Mouse (Mus musculus): ENCODE measurements around the gene Riox1. TPM values are rescaled to one million over a fixed set of nuclear protein-coding genes. Genes with fewer than 3 reads are reported as not detected.
A peak's percentile ranks its signal among the peaks of the same experiment; 100 is the strongest.
"Not testable (repeated sequence)": the region's sequence is repeated elsewhere in the genome, so short reads cannot be mapped to it uniquely, and the experiment has no call there.

The Riox1 gene
- polyA plus RNA-seq, 1 experiment from 2014 or later: 15.0 TPM

DNA sequence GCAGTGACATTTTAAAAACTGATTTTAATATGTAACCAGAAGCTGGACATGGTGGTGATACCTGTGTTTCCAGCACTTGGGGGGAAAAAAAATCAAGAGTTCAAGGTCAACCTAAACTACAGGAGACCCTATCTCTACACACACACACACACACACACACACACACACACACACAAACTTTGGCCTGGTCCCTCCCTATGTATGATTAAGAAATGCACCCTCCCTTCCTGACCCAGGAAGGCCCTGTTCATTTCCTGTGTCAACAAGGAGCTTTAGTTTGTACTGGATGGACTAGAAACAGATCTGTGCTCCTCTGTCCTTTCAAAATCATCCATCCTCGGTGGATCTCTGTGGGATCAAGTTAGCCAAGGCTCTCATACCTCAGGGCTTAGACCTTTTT, 11.8 kb upstream of the Riox1 start:
- not testable (repeated sequence) for H3K27ac ChIP-seq (replicated peaks; ENCODE audit: low read depth, low read length); H3K4me3 ChIP-seq (ENCODE audit: low read depth, low read length); H3K27me3 ChIP-seq (ENCODE audit: control insufficient read depth, insufficient read depth, low read length); ATAC-seq (replicated peaks; ENCODE audit: insufficient number of reproducible peaks, low FRiP score, low TSS enrichment, low read depth); H3K36me3 ChIP-seq (replicated peaks; ENCODE audit: control insufficient read depth, insufficient read depth, low read depth, low read length); H3K4me2 ChIP-seq (ENCODE audit: low read depth, low read length); H3K4me1 ChIP-seq (ENCODE audit: control insufficient read depth, insufficient read depth, low read length); H3K9me3 ChIP-seq (replicated peaks; ENCODE audit: control insufficient read depth, low read length); DNase-seq (ENCODE audit: low spot score); H3K9ac ChIP-seq (replicated peaks; ENCODE audit: low read length)
- WGBS: 29% methylated on average over 1 of the region's 1 CpGs

- no peaks in the 10 kb centered on the region for H3K9me3 ChIP-seq (replicated peaks; ENCODE audit: control insufficient read depth, low read length)
- DNase-seq (ENCODE audit: low spot score): no peak
- H3K27me3 ChIP-seq (ENCODE audit: control insufficient read depth, insufficient read depth, low read length): no peaks in the 10 kb centered on the region
- H3K4me2 ChIP-seq (ENCODE audit: low read depth, low read length): no peak overlapping the region
- H3K4me3 ChIP-seq (ENCODE audit: low read depth, low read length): no peak overlapping the region
- H3K27ac ChIP-seq (replicated peaks; ENCODE audit: low read depth, low read length): no peak overlapping the region
- no peaks in the 10 kb centered on the region for H3K36me3 ChIP-seq (replicated peaks; ENCODE audit: control insufficient read depth, insufficient read depth, low read depth, low read length)
- no peak overlapping the region for H3K9ac ChIP-seq (replicated peaks; ENCODE audit: low read length)
- H3K4me1 ChIP-seq (ENCODE audit: control insufficient read depth, insufficient read depth, low read length): no peaks in the 10 kb centered on the region
- ATAC-seq (replicated peaks; ENCODE audit: insufficient number of reproducible peaks, low FRiP score, low TSS enrichment, low read depth): no peak
- WGBS: 74% methylated on average over 2 of the region's 2 CpGs
These were observed 11.1 kb upstream of the Riox1 start for GRCm38 (mm10) chr12:83939332-83939731.

GRCm38 (mm10) chr12:83940031-83940430, 10.4 kb upstream of the Riox1 start:
- Histone ChIP-seq H3K4me1 (ENCODE audit: control insufficient read depth, insufficient read depth, low read length) (no peaks in the 10 kb centered on the region), H3K4me3 (ENCODE audit: low read depth, low read length) (no peak overlapping the region), H3K4me2 (ENCODE audit: low read depth, low read length) (no peak overlapping the region), H3K27ac (replicated peaks; ENCODE audit: low read depth, low read length) (no peak overlapping the region), H3K9me3 (replicated peaks; ENCODE audit: control insufficient read depth, low read length) (no peaks in the 10 kb centered on the region), H3K9ac (replicated peaks; ENCODE audit: low read length) (no peak overlapping the region), H3K27me3 (ENCODE audit: control insufficient read depth, insufficient read depth, low read length) (no peaks in the 10 kb centered on the region), H3K36me3 (replicated peaks; ENCODE audit: control insufficient read depth, insufficient read depth, low read depth, low read length) (no peaks in the 10 kb centered on the region)
- no peak for DNase-seq (ENCODE audit: low spot score)
- no peak for ATAC-seq (replicated peaks; ENCODE audit: insufficient number of reproducible peaks, low FRiP score, low TSS enrichment, low read depth)
- 54% methylated on average over 4 of the region's 4 CpGs for WGBS

DNA sequence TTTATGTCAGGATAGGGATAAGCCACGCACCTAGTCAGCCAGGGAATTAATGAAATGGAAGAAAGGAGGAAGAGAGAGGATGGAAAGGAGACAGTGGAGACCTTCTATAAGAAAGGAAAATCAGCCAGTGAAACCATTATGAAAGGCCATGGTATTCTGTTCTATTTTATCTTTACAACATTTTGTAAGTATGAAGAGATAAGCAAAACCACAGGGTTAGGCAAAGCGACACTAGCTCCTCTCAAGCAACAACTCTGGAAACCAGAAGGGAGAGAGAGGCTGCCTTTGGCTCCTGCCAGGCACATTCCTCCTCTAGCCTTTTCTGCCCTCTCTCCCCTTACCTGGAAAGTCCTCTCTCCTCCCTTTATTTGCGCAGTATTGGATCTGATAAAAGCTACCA, 8.5 kb upstream of the Riox1 start:
- no peaks in the 10 kb centered on the region for H3K4me1 ChIP-seq (ENCODE audit: control insufficient read depth, insufficient read depth, low read length)
- DNase-seq (ENCODE audit: low spot score): no peak
- no peaks in the 10 kb centered on the region for H3K9me3 ChIP-seq (replicated peaks; ENCODE audit: control insufficient read depth, low read length)
- H3K27ac ChIP-seq (replicated peaks; ENCODE audit: low read depth, low read length): no peak overlapping the region
- 76% methylated on average over 3 of the region's 3 CpGs for WGBS
- H3K9ac ChIP-seq (replicated peaks; ENCODE audit: low read length): no peak overlapping the region
- H3K4me2 ChIP-seq (ENCODE audit: low read depth, low read length): no peak overlapping the region
- no peak overlapping the region for H3K4me3 ChIP-seq (ENCODE audit: low read depth, low read length)
- H3K36me3 ChIP-seq (replicated peaks; ENCODE audit: control insufficient read depth, insufficient read depth, low read depth, low read length): no peaks in the 10 kb centered on the region
- no peaks in the 10 kb centered on the region for H3K27me3 ChIP-seq (ENCODE audit: control insufficient read depth, insufficient read depth, low read length)
- no peak for ATAC-seq (replicated peaks; ENCODE audit: insufficient number of reproducible peaks, low FRiP score, low TSS enrichment, low read depth)

DNA sequence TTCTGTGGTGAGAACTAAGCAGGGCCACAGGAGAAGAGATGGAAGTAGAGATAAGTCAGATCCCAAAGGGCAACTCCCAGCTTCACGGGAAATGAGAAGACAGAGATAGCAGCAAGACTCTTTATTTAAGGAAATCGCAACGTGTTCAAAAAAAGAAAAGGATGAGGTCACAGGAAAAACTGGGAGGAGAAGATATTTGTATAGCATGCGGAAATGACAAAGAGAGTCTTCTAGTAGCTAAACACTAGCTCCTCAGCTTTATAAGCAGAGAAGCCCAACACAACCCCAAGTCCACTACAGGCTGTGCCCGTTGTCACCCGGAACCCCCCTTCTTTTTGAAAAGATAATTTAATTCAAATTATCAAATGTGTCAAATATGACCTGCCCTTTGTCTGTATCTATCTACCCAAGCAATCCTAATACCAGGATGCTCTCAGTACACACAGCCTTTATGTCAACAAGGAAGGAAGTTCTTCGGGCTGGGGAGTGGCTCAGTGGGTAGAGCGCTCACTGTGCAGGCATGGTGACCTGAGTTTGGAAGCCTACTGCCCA, 3.1 kb upstream of the Riox1 start:
- H3K36me3 ChIP-seq (replicated peaks; ENCODE audit: control insufficient read depth, insufficient read depth, low read depth, low read length): no peaks in the 10 kb centered on the region
- no peak for DNase-seq (ENCODE audit: low spot score)
- no peak overlapping the region for H3K4me3 ChIP-seq (ENCODE audit: low read depth, low read length)
- no peaks in the 10 kb centered on the region for H3K27me3 ChIP-seq (ENCODE audit: control insufficient read depth, insufficient read depth, low read length)
- WGBS: 87% methylated on average over 8 of the region's 8 CpGs
- H3K27ac ChIP-seq (replicated peaks; ENCODE audit: low read depth, low read length): no peak overlapping the region
- no peak overlapping the region for H3K9ac ChIP-seq (replicated peaks; ENCODE audit: low read length)
- no peak overlapping the region for H3K4me2 ChIP-seq (ENCODE audit: low read depth, low read length)
- H3K9me3 ChIP-seq (replicated peaks; ENCODE audit: control insufficient read depth, low read length): no peaks in the 10 kb centered on the region
- ATAC-seq (replicated peaks; ENCODE audit: insufficient number of reproducible peaks, low FRiP score, low TSS enrichment, low read depth): no peak
- no peaks in the 10 kb centered on the region; the same call in 1 of the 2 replicates for H3K4me1 ChIP-seq (ENCODE audit: control insufficient read depth, insufficient read depth, low read length)

- no peaks in the 10 kb centered on the region for H3K36me3 ChIP-seq (replicated peaks; ENCODE audit: control insufficient read depth, insufficient read depth, low read depth, low read length)
- 75% methylated on average over 4 of the region's 4 CpGs for WGBS
- H3K27me3 ChIP-seq (ENCODE audit: control insufficient read depth, insufficient read depth, low read length): no peaks in the 10 kb centered on the region
- H3K9ac ChIP-seq (replicated peaks; ENCODE audit: low read length): no peak overlapping the region
- H3K9me3 ChIP-seq (replicated peaks; ENCODE audit: control insufficient read depth, low read length): no peaks in the 10 kb centered on the region
- ATAC-seq (replicated peaks; ENCODE audit: insufficient number of reproducible peaks, low FRiP score, low TSS enrichment, low read depth) (no peak), DNase-seq (ENCODE audit: low spot score) (no peak)
- H3K4me2 ChIP-seq (ENCODE audit: low read depth, low read length): no peak overlapping the region
- H3K4me1 ChIP-seq (ENCODE audit: control insufficient read depth, insufficient read depth, low read length): no peaks in the 10 kb centered on the region; the same call in 1 of the 2 replicates
- no peak overlapping the region for H3K4me3 ChIP-seq (ENCODE audit: low read depth, low read length)
- no peak overlapping the region for H3K27ac ChIP-seq (replicated peaks; ENCODE audit: low read depth, low read length)
These were observed 1.4 kb upstream of the Riox1 start for GRCm38 (mm10) chr12:83949043-83949442.

DNA sequence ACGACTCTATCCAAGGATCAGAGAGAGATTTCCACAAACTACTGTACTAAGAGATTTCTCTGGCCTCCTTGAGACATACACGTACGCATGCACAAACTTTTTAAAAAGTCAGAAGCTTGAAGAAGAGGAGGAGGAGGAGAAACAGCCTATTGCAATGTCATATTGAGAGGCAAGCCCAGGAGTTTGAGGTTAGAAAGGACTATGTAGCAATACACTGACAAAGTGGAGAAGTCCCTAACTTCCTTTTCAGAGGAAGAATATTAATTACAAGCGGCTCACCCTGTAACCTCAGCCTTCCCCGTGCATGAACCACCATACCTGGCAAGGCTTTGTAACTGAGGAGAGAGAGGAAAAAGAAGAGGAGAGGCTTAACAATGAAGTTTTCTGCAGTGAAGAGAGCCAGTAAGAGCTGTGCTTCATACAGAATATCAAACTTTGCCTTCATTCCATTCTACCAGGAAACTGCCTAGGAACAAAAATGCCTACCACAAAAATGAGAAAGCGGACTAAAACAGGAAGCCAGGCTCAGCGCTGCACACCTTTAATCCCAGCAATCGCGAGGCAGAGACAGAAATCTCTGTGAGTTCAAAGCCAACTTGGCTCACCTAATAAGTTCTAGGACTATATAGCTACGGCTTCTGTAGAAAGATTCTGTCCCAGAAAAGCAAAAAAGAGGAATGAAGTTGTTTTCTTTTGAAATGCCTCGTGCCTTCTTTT, 474 bp upstream of the Riox1 start:
- peak overlapping the region; percentile 84 for H3K4me3 ChIP-seq (ENCODE audit: low read depth, low read length)
- H3K4me2 ChIP-seq (ENCODE audit: low read depth, low read length): peak overlapping the region; percentile 26
- peak overlapping the region; percentile 83 for H3K9ac ChIP-seq (replicated peaks; ENCODE audit: low read length)
- ATAC-seq (replicated peaks; ENCODE audit: insufficient number of reproducible peaks, low FRiP score, low TSS enrichment, low read depth) (no peak), DNase-seq (ENCODE audit: low spot score) (no peak)
- H3K27me3 ChIP-seq (ENCODE audit: control insufficient read depth, insufficient read depth, low read length): no peaks in the 10 kb centered on the region
- H3K36me3 ChIP-seq (replicated peaks; ENCODE audit: control insufficient read depth, insufficient read depth, low read depth, low read length): no peaks in the 10 kb centered on the region
- no peaks in the 10 kb centered on the region for H3K9me3 ChIP-seq (replicated peaks; ENCODE audit: control insufficient read depth, low read length)
- 29% methylated on average over 11 of the region's 11 CpGs for WGBS
- no peaks in the 10 kb centered on the region; the same call in 1 of the 2 replicates for H3K4me1 ChIP-seq (ENCODE audit: control insufficient read depth, insufficient read depth, low read length)
- no peak overlapping the region for H3K27ac ChIP-seq (replicated peaks; ENCODE audit: low read depth, low read length)

Data from embryonic facial prominence, embryonic 11.5 days (tissue).